Comparison of ENCODE assay signal across 24 mouse cellular contexts in the genomic region with DNA sequence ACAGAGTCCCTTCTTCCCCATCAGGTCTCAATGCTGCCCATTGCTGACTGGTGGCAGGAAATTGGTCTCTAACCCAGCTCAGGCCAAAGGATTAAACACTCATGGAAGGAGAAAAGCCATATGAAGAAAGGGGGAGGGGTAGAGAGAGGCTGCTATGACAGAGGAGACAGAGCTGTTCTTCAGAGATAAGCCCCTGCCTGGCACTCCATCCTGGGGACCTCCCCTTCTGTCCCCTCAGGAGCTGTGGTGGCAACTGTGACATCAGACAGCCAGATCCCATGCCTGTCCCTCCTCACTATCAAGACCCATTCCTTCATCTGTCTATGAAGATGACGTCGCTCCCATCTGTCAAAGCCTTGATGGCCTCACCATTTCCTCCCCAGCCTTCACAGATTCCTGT.
DNase-seq lines count a peak whose midpoint lies in the region; ATAC-seq lines count a peak whose summit lies in the region.
"Had no signal": no experiment of that assay in that cellular context is flagged by ENCODE, and none has a peak within 500 bp of the region (broad histone marks: within the 10 kb centered on the region; RNA-seq: fewer than 3 reads in every experiment).

No protein-coding gene starts in this region.

- no peaks in the 10 kb centered on the region for H3K36me3 ChIP-seq in forebrain, embryonic 14.5 days (ENCODE audit: control insufficient read depth, insufficient read depth, low read length)
- H3K36me3 ChIP-seq in forebrain, embryonic 13.5 days (ENCODE audit: poor library complexity, severe bottlenecking): no peaks in the 10 kb centered on the region
- no peaks in the 10 kb centered on the region for H3K36me3 ChIP-seq in liver, embryonic 12.5 days
- H3K36me3 ChIP-seq in embryonic facial prominence, embryonic 15.5 days: no peaks in the 10 kb centered on the region
- H3K36me3 ChIP-seq in midbrain, embryonic 14.5 days (ENCODE audit: control insufficient read depth, insufficient read depth, low read length): no peaks in the 10 kb centered on the region
- H3K36me3 ChIP-seq: forebrain, embryonic 10.5 days; hindbrain, embryonic 13.5 days; midbrain, embryonic 12.5 days; neural tube, embryonic 15.5 days had no signal

- H3K27me3 ChIP-seq in forebrain, embryonic 14.5 days (replicated peaks; ENCODE audit: control insufficient read depth, insufficient read depth, low read length): no peaks in the 10 kb centered on the region
- no peaks in the 10 kb centered on the region; the same call in 1 of the 2 replicates for H3K27me3 ChIP-seq in forebrain, embryonic 13.5 days
- H3K27me3 ChIP-seq in liver, embryonic 12.5 days (replicated peaks): peaks cover 9% of the 10 kb centered on the region; the same call in 1 of the 2 replicates
- peaks cover 6% of the 10 kb centered on the region; the same call in 1 of the 2 replicates for H3K27me3 ChIP-seq in embryonic facial prominence, embryonic 15.5 days
- H3K27me3 ChIP-seq in midbrain, embryonic 14.5 days (ENCODE audit: control insufficient read depth, insufficient read depth, low read length): no peaks in the 10 kb centered on the region
- H3K27me3 ChIP-seq: midbrain, embryonic 12.5 days; neural tube, embryonic 15.5 days had no signal

- no peak overlapping the region for H3K4me2 ChIP-seq in forebrain, embryonic 14.5 days (ENCODE audit: low read length)
- no peak overlapping the region for H3K4me2 ChIP-seq in forebrain, embryonic 13.5 days
- H3K4me2 ChIP-seq in liver, embryonic 12.5 days: 0 out of 2 replicates have a peak overlapping the region, but pooled peaks have one; percentile 10
- no peak overlapping the region for H3K4me2 ChIP-seq in embryonic facial prominence, embryonic 15.5 days (replicated peaks)
- H3K4me2 ChIP-seq in midbrain, embryonic 14.5 days (ENCODE audit: low read length): no peak overlapping the region
- H3K4me2 ChIP-seq: hindbrain, embryonic 13.5 days; midbrain, embryonic 12.5 days; neural tube, embryonic 15.5 days had no signal

- H3K4me3 ChIP-seq in forebrain, embryonic 14.5 days (ENCODE audit: low read depth, low read length): no peak overlapping the region
- H3K4me3 ChIP-seq in forebrain, embryonic 13.5 days: no peak overlapping the region
- no peak overlapping the region for H3K4me3 ChIP-seq in liver, embryonic 12.5 days
- H3K4me3 ChIP-seq in embryonic facial prominence, embryonic 15.5 days (replicated peaks): no peak overlapping the region
- no peak overlapping the region for H3K4me3 ChIP-seq in midbrain, embryonic 14.5 days (replicated peaks; ENCODE audit: low read depth, low read length)
- H3K4me3 ChIP-seq: forebrain, embryonic 10.5 days; hindbrain, embryonic 13.5 days; midbrain, embryonic 12.5 days; neural tube, embryonic 15.5 days had no signal

- H3K9me3 ChIP-seq in forebrain, embryonic 14.5 days (replicated peaks; ENCODE audit: control insufficient read depth, low read length): no peaks in the 10 kb centered on the region
- no peaks in the 10 kb centered on the region for H3K9me3 ChIP-seq in forebrain, embryonic 13.5 days (replicated peaks)
- no peaks in the 10 kb centered on the region for H3K9me3 ChIP-seq in liver, embryonic 12.5 days (replicated peaks)
- H3K9me3 ChIP-seq in embryonic facial prominence, embryonic 15.5 days (replicated peaks): no peaks in the 10 kb centered on the region
- H3K9me3 ChIP-seq in midbrain, embryonic 14.5 days (ENCODE audit: control insufficient read depth, low read length): no peaks in the 10 kb centered on the region
- H3K9me3 ChIP-seq: forebrain, embryonic 10.5 days; hindbrain, embryonic 13.5 days; midbrain, embryonic 12.5 days; neural tube, embryonic 15.5 days had no signal

- 77% methylated on average over 2 of the region's 2 CpGs for WGBS in forebrain, embryonic 14.5 days
- 81% methylated on average over 2 of the region's 2 CpGs for WGBS in forebrain, embryonic 13.5 days
- 26% methylated on average over 2 of the region's 2 CpGs for WGBS in liver, embryonic 12.5 days (ENCODE audit: insufficient replicate concordance)
- WGBS in embryonic facial prominence, embryonic 15.5 days: 68% methylated on average over 2 of the region's 2 CpGs
- WGBS in midbrain, embryonic 14.5 days: 90% methylated on average over 2 of the region's 2 CpGs

- no peak for ATAC-seq in forebrain, embryonic 14.5 days
- no peak for ATAC-seq in forebrain, embryonic 13.5 days
- peak; percentile 90 for ATAC-seq in liver, embryonic 12.5 days
- ATAC-seq in embryonic facial prominence, embryonic 15.5 days (ENCODE audit: insufficient number of reproducible peaks, low FRiP score, low TSS enrichment, low read depth): 0 out of 2 replicates have a peak, but pooled peaks have one; percentile 18
- ATAC-seq in midbrain, embryonic 14.5 days (ENCODE audit: low FRiP score, low TSS enrichment): no peak
- ATAC-seq in granulocyte monocyte progenitor cell, adult 5-6 weeks (replicated peaks; ENCODE audit: poor library complexity, severe bottlenecking): no peak
- ATAC-seq: inflammation-experienced regulatory T-cells, adult 6 months had no signal

- peak; percentile 27 for DNase-seq in forebrain, embryonic 14.5 days (ENCODE audit: low spot score)
- no peak for DNase-seq in liver
- no peak for DNase-seq in midbrain, embryonic 14.5 days
- DNase-seq in cerebellum, adult 9-11 months: no peak
- DNase-seq: adrenal gland, postnatal 14 days; cerebellum, adult 8-10 months; gastrocnemius, postnatal 36 days; heart, postnatal 14 days; kidney, adult 18-20 months; layer of hippocampus, adult 9-11 months; right cerebral cortex, postnatal 14 days; thymus, adult 2 months had no signal

- H3K9ac ChIP-seq in forebrain, embryonic 14.5 days (ENCODE audit: low read length): no peak overlapping the region
- H3K9ac ChIP-seq in forebrain, embryonic 13.5 days: no peak overlapping the region
- H3K9ac ChIP-seq in liver, embryonic 12.5 days: no peak overlapping the region
- no peak overlapping the region for H3K9ac ChIP-seq in embryonic facial prominence, embryonic 15.5 days
- no peak overlapping the region for H3K9ac ChIP-seq in midbrain, embryonic 14.5 days (replicated peaks; ENCODE audit: low read length)
- H3K9ac ChIP-seq: hindbrain, embryonic 13.5 days; midbrain, embryonic 12.5 days; neural tube, embryonic 15.5 days had no signal

- no peak overlapping the region for H3K27ac ChIP-seq in forebrain, embryonic 14.5 days (ENCODE audit: low read depth, low read length)
- H3K27ac ChIP-seq in forebrain, embryonic 13.5 days: no peak overlapping the region
- H3K27ac ChIP-seq in liver, embryonic 12.5 days: no peak overlapping the region
- no peak overlapping the region for H3K27ac ChIP-seq in embryonic facial prominence, embryonic 15.5 days (replicated peaks)
- 0 out of 2 replicates have a peak overlapping the region, but pooled peaks have one; percentile 20 for H3K27ac ChIP-seq in midbrain, embryonic 14.5 days (replicated peaks; ENCODE audit: low read depth, low read length)
- H3K27ac ChIP-seq: forebrain, embryonic 10.5 days; hindbrain, embryonic 13.5 days; kidney, postnatal 0 days; macrophage; midbrain, embryonic 12.5 days; neural tube, embryonic 15.5 days; stomach, postnatal 0 days had no signal

- H3K4me1 ChIP-seq in forebrain, embryonic 14.5 days (ENCODE audit: control insufficient read depth, insufficient read depth, low read length): peaks cover 19% of the 10 kb centered on the region; the same call in 1 of the 2 replicates
- H3K4me1 ChIP-seq in forebrain, embryonic 13.5 days: peaks cover 22% of the 10 kb centered on the region
- H3K4me1 ChIP-seq in liver, embryonic 12.5 days: peaks cover 28% of the 10 kb centered on the region
- H3K4me1 ChIP-seq in embryonic facial prominence, embryonic 15.5 days: peaks cover 13% of the 10 kb centered on the region; the same call in 1 of the 2 replicates
- H3K4me1 ChIP-seq in midbrain, embryonic 14.5 days (ENCODE audit: control insufficient read depth, insufficient read depth, low read length): peaks cover 29% of the 10 kb centered on the region

Comparison
In these comparisons a context has a peak if more than half of its experiments do, and no peak if none do; other contexts are left out.
1. ATAC-seq: peak in liver, embryonic 12.5 days (single experiment) and embryonic facial prominence, embryonic 15.5 days (single experiment); none in forebrain, embryonic 14.5 days (single experiment), forebrain, embryonic 13.5 days (single experiment), midbrain, embryonic 14.5 days (single experiment) and granulocyte monocyte progenitor cell, adult 5-6 weeks (single experiment).